Mouse (Mus musculus) olfactory bulb, adult 2 months (tissue): ENCODE results near the gene Polg.

Experiments
- CTCF ChIP-seq: fragments of 200-500 bp; IDR thresholded peaks from 2 replicates; pipeline ENCODE4 v1.5.1; 2012; ENCODE audit warnings: low read depth, mild to moderate bottlenecking, low read length, moderate library complexity; ENCODE audit not compliant: insufficient read depth
- POLR2A ChIP-seq: fragments of 200-500 bp; IDR thresholded peaks from 2 replicates; pipeline ENCODE4 v1.6.1; 2012; ENCODE audit warnings: mild to moderate bottlenecking, low read depth, low read length, moderate library complexity; ENCODE audit not compliant: insufficient read depth

DNA sequence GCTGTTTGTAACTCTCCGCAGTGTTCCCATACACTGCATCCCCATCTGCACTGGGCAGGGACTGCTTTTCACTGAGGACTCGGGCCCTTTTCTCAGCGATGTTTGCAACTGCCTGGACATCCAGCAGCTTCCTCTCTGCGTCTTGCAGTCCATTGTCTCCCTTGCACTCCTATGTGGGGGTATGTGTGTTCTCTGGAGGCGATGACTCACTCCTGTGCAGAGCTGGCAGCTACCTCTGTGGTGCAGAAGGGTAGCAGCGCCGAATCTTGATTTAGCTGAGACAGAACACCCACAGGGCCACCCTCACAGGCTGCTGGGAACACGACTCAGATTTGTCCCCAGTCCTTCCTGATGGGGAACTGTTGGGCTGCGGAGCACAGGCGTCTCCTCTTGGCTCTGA, 20.4 kb upstream of the Polg start:
- no peak for TF ChIP-seq CTCF
- no peak for TF ChIP-seq POLR2A
